Mouse (Mus musculus): ENCODE results near the gene Ndc80.
"Not testable (repeated sequence)": the region's sequence is repeated elsewhere in the genome, so short reads cannot be mapped to it uniquely, and the experiment has no call there.

Ndc80 gene

DNA sequence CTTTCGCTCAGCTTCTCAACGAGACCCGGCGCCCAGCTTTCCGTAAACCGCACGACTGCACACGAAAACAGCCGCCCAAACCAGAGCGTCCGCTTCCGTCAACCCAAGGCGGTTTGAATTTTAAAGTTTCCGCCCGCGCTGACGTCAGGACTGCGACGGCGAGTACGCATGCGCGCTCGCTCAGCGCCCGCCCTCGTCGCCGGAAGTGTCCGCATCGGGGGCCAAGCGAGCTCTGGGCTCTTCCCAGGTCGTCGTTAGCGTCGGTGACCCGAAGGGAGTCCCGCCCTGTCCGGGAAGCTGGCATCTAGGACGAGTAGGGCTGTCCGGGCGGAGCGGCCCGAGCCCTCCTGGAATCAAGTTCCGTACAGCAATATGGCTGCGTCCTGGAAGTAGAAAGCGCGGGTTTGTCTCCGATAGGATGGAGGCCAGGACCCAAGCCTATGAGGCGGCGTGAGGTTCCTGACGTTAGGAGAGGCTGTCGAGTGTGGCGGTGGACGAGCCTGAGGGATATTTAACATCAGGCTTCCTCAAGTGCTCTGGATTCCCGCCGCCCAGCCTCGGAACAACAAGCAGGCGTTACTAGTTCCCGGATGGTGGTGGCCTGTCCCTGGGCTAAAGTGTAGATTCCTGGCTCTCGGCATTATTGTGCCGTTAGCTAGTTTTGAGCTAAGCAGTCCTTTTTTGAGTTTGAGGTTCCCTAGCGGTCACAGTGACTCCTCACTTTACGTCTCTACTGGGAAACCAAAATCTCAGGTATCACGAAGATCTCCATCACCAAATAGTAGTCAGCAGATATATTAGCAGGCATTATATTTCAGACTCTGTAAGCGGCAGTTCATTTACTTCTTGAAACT is at the start of gene Ndc80:
Ndc80 (minus strand) TSS at position 147 of the 854 bp plus-strand sequence.
- peak; percentile 95 for DNase-seq (ENCODE audit: low read depth, low spot score)

DNA sequence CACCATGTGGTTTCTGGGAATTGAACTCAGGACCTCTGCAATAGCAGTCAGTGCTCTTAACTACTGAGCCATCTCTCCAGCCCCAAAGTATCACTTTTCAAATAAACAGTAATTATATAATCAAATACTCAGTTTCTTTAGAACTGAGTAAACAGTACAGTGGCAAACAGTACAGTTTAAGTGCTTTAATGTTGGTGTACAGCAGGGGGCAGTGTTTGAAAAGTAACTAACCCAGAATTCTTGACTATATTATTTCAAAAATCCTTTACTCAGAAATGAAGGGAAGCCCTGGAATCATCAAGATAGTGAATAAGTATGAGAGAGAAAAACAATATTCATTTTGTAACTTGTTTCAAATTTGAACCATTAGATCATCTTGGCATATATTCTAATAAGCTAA is 35.0 kb upstream of the Ndc80 start:
- peak; percentile 64 for DNase-seq (ENCODE audit: low read depth, low spot score)

DNA sequence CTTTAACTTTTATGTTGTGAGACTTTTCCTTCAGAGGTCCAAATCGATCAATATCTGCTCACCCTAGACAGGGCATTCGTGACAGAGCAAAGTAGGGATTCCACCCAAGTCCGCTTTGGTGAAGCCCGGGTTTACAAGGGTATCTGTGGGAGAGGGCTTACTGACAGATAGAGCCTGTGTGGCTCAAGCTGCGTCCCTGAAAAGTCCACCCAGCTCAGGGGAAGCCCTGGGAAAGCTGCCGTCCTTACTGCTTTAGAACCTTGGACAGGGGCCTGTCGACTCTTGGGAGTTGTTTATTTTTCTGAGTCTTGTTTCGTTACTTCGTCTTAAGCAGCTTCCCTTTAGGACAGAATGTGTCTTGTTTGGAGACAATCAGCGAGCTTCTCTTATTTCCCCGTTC is 26.2 kb upstream of the Ndc80 start:
- DNase-seq (ENCODE audit: low read depth, low spot score) = no peak

DNA sequence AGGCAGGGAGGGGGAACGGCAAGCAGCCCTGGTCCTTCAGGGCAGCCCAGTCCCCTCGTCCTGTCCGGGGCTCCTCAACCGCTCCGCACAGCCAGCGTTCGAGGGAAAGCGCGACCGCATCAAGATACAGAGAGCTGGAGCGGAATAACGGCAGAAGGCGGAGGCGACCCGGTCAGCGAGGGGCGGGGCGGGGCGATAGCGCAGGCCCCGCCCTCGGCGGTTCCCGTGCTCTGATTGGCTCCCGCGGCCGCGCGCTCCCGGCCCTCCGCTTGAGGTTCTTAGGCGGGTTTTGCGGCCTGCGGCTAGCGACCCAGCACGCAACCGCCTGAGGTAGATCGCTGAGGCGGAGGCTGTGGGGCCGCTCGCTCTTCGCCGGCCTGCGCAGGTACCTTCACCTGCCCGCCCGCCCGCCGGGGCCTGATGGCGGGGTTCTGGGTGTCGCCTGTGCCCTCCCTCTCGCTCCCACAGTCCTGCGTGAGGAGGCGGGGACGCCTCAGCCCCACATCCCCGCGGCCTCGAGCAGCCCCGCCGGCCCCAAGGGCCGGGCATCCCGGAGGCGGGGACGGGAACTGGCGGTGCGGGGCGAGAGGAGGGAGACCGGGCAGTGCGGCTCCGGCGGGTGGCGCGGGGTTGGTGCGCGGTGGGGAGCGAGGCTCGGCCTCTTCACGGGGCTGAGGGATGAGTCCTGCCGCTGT is 25.2 kb upstream of the Ndc80 start, which contains the start of gene Spdya:
Spdya (plus strand) TSS at position 305 of the 695 bp plus-strand sequence.
- peak; percentile 85 for DNase-seq (ENCODE audit: low read depth, low spot score)

GRCm38 (mm10) chr17:71551350-71551749 is 24.7 kb upstream of the Ndc80 start:
- no peak for DNase-seq (ENCODE audit: low read depth, low spot score)

DNA sequence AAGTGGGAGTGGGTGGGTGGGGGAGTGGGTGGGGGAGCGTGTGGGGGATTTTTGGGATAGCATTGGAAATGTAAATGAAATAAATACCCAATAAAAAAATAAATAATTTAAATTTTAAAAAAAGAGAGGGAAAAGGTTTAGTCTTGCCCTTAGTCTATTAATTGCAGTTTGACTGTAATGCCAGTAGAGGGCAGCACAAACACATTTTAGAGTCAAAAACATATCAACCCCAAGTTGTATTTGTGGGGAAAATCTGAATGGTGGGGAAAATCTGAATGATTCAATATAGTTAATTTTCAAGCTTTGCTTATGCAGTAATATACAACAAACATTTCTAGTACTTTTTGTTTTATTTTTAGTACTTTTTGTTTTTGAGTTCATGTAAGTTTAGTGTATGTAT is 21.9 kb upstream of the Ndc80 start:
- DNase-seq (ENCODE audit: low read depth, low spot score) = peak; percentile 63

- no peak for DNase-seq (ENCODE audit: low read depth, low spot score)
Observed at GRCm38 (mm10) chr17:71537164-71537563, 10.5 kb upstream of the Ndc80 start.

DNA sequence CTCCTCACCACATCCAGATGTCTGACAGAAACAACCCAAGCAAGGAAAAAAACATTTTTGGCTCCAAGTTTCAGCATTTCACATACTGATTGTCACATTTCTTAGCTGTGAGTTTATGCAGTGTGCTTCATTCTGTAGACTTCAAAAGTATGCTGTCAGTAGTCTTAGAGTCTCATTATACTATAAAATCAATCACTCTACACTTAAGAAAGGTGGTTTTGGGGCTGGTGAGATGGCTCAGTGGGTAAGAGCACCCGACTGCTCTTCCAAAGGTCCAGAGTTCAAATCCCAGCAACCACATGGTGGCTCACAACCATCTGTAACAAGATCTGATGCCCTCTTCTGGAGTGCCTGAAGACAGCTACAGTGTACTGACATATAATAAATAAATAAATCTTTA is 8.9 kb upstream of the Ndc80 start:
- not testable (repeated sequence) for DNase-seq (ENCODE audit: low read depth, low spot score)

DNA sequence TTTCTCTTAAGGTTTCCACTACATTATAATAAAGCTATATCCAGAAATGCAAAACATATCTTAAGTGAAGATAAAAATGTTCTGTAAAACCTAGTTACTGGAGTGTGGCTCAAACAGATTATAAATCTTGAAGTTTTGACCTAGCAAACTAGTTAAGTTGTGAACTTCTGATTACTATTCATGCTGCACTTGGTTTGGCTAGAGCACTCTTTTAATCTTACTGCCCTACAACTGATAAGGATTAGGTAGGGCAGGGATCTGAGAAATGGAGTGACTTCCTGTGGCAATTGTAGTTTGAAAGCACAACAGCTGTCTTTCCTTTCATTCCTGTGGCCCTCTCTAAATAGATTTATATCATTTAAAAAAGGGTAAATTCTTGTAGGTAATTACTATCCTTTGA is 1.4 kb upstream of the Ndc80 start:
- DNase-seq (ENCODE audit: low read depth, low spot score) = no peak

DNA sequence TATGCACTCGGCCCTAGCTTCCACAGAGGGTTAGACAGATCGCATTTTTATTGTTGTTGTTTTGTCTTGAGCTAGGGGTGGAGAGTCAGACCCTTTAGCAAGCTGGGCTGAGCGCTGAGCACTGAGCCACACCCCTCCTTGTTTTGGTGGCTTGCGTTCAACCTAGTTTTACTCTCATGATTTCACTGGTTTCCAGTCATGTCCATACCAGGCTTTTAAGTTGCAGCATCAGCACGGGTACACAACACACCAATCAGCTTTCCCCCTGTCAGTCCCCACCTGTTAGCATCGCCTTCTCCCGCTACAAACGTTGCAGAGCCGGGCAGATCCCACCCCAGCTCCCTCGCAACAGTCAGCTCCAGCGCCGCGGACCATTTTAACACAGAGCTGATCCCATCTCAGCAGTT is 352 bp downstream of the Ndc80 start:
- no peak for DNase-seq (ENCODE audit: low read depth, low spot score)

- no peak for DNase-seq (ENCODE audit: low read depth, low spot score)
Observed at GRCm38 (mm10) chr17:71510297-71510696, 16.4 kb downstream of the Ndc80 start.

DNA sequence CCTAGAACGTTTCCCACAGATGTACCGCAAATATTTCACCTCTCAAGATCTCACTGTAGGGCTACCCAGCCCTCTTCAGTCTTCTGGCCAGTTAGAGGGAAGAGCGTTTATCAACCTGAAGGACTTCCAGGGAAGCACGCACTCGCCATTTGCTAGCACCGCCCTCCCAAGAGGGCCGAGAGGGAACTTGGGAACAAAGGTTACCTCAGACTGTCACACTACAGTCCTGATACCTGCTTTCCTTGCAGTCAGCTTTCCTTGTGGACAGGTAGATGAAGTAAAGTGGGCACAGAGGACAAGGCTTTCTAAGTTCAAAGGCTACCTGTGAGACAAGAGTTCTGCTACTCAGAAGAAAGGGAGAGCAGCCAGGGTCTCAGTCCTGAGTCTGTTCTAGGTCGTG is 19.8 kb downstream of the Ndc80 start:
- DNase-seq (ENCODE audit: low read depth, low spot score) = no peak

DNA sequence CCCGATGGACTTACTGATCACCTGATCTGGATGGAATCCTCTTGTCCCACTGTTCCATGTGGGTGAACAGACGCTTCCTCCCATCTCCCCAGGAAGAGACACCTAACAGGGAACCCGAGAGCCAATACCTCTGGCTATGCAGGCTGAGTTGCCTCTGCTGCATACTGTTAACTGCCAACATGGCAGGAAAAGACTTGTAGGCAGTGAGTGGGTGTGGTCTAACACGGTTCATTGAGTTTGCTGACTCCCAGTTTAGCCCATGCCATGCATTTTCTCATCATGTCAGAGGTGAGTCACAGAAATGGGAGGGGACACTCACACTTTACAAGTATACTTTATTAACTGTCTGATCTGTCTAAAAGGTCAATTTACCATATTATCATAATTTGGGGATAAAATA is 30.9 kb downstream of the Ndc80 start:
- DNase-seq (ENCODE audit: low read depth, low spot score) = no peak

GRCm38 (mm10) chr17:71491332-71491686 is 35.3 kb downstream of the Ndc80 start:
- DNase-seq (ENCODE audit: low read depth, low spot score) = no peak

GRCm38 (mm10) chr17:71490666-71491331 is 35.9 kb downstream of the Ndc80 start:
- peak; percentile 78 for DNase-seq (ENCODE audit: low read depth, low spot score)

DNA sequence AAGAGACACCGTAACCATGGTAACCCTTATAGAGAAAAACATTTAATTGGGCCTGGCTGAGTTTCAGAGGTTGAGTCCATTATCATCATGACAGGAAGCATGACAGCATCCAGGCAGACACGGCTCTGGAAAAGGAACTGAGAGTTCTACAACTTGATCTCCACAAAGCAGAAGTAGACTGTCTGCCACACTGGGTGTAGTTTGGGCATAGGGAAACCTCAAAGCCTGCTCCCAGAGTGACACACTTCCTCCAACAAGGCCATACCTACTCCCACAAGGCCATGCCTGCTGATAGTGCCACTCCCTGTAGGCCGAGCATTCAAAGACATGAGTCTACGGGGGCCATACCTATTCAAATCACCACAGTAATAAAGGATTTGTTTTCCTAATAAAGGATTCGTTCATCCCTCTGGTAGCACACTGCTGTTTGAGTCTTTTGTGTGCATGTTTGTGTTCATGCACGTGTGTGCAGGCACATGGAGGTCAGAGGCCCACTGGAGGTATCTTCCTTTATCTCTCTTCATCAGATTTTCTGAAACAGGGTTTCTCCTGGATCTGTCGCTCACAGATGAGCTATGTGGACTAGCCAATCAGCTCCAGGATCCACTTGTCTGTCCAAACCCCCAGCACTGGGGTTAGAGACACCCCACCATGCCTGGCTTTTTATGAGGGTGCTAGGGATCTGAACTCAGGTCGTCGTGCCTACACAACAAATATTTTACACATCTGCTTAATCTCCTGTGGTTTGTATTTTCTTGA is 36.8 kb downstream of the Ndc80 start:
- DNase-seq (ENCODE audit: low read depth, low spot score) = no peak

DNA sequence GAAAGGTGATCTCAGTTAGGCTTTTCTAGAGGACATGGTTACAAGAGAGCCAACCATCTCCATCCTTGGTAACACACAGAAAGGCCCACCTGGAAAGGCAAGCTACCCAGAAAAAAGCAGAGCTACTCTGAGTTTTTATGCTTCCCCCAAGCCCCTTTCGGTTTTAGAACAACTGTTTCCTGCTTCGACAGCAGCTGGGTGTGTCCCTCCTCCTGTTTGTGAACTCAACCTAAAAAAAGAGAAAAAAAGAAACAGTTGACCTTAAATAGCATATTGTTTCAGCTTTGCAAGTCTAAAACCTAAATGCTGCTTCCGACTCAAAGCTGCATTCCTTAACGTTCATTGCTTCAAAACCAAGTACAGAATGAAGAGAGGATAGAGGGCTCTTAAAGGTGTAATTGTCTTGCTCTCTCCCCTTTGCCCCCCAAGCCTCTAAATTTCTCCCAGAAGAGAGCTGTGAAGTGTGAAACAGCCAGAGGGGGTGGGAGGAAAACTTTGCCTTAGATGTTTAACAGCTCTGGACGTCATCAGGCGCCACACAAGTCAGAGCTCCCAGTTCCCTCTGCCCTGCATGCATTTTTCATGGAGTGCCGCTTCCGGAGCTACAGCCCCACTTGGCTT is 40.3 kb downstream of the Ndc80 start:
- DNase-seq (ENCODE audit: low read depth, low spot score) = peak; percentile 82

DNA sequence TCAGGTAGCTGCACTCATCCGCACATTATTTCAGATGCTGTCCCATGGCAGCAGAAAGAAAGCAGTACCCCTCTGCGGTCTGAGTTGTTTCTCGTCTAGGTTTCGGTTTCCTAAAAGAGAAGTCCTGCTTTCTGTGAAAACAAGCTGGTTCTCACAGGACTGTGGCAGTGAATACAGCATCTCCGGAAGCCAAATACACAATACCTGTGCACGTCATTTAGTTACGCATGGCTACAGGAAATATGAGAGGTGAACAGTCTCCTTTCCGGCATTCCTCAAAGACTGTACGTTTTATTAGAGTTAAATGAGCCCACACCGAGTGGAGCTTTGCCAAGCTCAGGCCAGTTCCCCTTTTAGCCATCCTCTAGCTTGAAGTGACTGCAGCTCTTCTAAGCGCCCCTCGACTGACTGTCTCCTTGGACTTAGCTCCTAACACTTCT is 40.8 kb downstream of the Ndc80 start:
- peak; percentile 85 for DNase-seq (ENCODE audit: low read depth, low spot score)

DNA sequence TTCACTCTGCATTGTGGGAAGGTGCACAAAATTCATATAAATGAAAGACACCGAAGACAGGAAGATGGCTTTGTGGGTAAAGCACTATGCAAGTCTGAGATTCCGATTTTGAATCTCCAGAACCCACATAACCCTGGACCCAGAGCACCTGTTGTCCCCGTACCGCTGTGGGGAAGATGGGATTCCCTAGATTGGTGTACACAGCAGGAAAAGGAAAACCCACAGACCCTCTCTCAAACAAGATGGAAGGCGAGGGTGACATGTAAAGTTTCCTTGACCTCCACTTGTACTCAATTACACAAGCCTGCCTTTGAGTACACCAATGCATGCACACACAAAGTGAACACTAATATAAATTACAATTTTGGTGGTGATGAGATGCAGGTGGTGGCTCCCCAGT is 41.9 kb downstream of the Ndc80 start:
- DNase-seq (ENCODE audit: low read depth, low spot score) = no peak

GRCm38 (mm10) chr17:71483418-71484060 is 43.1 kb downstream of the Ndc80 start:
- DNase-seq (ENCODE audit: low read depth, low spot score) = no peak

Measured in CD4-positive, CD25-positive, alpha-beta regulatory T cell, adult 2 months (primary cell).